Mouse (Mus musculus): ENCODE results near the gene Frmd4b. TPM values are rescaled to one million over a fixed set of nuclear protein-coding genes. Genes with fewer than 3 reads are reported as not detected.

Frmd4b gene
- polyA plus RNA-seq, 1 experiment from 2014 or later, result 16.9 TPM

DNA sequence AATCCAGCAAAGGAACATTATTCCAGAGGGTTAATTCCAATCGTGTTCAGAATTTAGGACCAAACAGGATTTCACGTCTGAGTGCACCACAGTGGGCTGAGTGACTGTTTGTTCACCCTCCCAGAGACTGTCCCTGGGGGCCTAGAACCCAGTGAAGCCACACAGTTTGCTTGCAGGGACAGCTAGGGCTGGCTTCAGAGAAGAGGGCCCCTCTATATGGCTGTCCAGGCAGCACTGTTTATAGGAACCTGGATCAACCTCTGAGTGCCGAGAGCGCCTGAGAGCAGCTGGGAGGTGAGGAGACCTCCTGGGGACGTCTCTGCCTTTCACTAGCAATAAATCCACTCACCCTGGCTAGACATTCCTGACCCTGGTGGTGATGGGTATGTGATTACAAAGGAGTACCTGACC, 278.1 kb downstream of the Frmd4b start:
- H3K36me3 ChIP-seq (replicated peaks), result no peaks in the 10 kb centered on the region
- no peaks in the 10 kb centered on the region for H3K27me3 ChIP-seq (replicated peaks; ENCODE audit: low read depth, poor library complexity, severe bottlenecking)
- H3K9me3 ChIP-seq, result no peaks in the 10 kb centered on the region
- no peak for DNase-seq (ENCODE audit: low spot score)
- peaks cover 18% of the 10 kb centered on the region for H3K4me1 ChIP-seq
- 0 out of 2 replicates have a peak overlapping the region, but pooled peaks have one; percentile 51 for H3K27ac ChIP-seq (replicated peaks)
- WGBS, result 21% methylated on average over 5 of the region's 5 CpGs
- no peak overlapping the region for H3K4me3 ChIP-seq

DNA sequence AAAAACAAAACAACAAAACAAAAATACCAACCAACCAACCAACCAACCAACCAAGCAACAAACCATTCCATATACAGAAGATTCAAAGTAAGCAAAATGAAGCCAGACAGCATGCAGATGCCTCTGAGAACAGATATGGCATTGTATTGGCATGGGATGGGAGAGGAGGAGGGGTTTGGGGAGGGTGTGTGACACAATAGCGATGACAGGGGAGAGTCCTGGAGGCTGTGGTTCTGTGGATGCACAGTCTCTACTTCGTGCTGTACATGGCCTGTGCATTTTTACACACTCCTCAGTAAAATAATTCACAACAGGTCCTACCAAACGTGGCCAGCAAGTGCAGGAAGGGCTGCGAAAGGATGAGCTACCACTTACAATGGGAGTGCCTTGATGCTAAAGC, 278.5 kb downstream of the Frmd4b start:
- no peak overlapping the region for H3K27ac ChIP-seq (replicated peaks)
- H3K27me3 ChIP-seq (replicated peaks; ENCODE audit: low read depth, poor library complexity, severe bottlenecking), result no peaks in the 10 kb centered on the region

DNA sequence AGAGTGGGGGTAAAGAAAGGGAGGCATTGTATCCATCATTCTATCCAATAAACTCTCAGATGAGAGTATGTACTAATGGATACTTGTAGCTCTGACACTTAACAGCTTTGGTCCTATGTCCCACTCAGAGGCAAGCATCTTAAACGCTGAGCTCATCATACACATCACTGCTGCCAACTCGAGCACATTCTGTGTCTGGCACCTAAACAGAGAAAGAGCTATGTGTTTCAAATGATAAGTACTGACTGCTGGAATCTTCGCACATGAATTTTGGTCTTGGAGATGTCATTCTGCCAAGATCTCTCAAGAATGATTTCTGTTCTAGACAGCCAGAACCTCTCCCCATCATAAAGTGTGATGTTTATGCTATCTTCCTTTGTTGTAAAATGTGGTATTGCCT, 284.0 kb downstream of the Frmd4b start:
- Histone ChIP-seq H3K36me3 (replicated peaks) (no peaks in the 10 kb centered on the region), H3K27ac (replicated peaks) (no peak overlapping the region), H3K9me3 (no peaks in the 10 kb centered on the region), H3K4me1 (no peaks in the 10 kb centered on the region), H3K27me3 (replicated peaks; ENCODE audit: low read depth, poor library complexity, severe bottlenecking) (no peaks in the 10 kb centered on the region), H3K4me3 (no peak overlapping the region)
- no peak for DNase-seq (ENCODE audit: low spot score)
- WGBS, result 84% methylated on average over 3 of the region's 3 CpGs

More for the DNA sequence above, 278.5 kb downstream of the Frmd4b start:
- no peaks in the 10 kb centered on the region for H3K36me3 ChIP-seq (replicated peaks)
- 47% methylated on average over 4 of the region's 4 CpGs for WGBS
- no peaks in the 10 kb centered on the region for H3K9me3 ChIP-seq
- peaks cover 18% of the 10 kb centered on the region for H3K4me1 ChIP-seq
- H3K4me3 ChIP-seq, result no peak overlapping the region
- no peak for DNase-seq (ENCODE audit: low spot score)

GRCm38 (mm10) chr6:97323951-97324350, 293.4 kb downstream of the Frmd4b start:
- peaks cover 2% of the 10 kb centered on the region; the same call in 1 of the 2 replicates for H3K4me1 ChIP-seq
- no peak overlapping the region for H3K27ac ChIP-seq (replicated peaks)
- H3K27me3 ChIP-seq (replicated peaks; ENCODE audit: low read depth, poor library complexity, severe bottlenecking), result no peaks in the 10 kb centered on the region
- no peak overlapping the region for H3K4me3 ChIP-seq
- WGBS, result 75% methylated on average over 4 of the region's 4 CpGs
- no peak for DNase-seq (ENCODE audit: low spot score)
- H3K9me3 ChIP-seq, result no peaks in the 10 kb centered on the region
- H3K36me3 ChIP-seq (replicated peaks), result peaks cover 27% of the 10 kb centered on the region

GRCm38 (mm10) chr6:97322126-97322525, 295.2 kb downstream of the Frmd4b start:
- no peaks in the 10 kb centered on the region for H3K27me3 ChIP-seq (replicated peaks; ENCODE audit: low read depth, poor library complexity, severe bottlenecking)
- H3K9me3 ChIP-seq, result no peaks in the 10 kb centered on the region
- WGBS, result 81% methylated on average over 12 of the region's 12 CpGs
- peaks cover 21% of the 10 kb centered on the region for H3K36me3 ChIP-seq (replicated peaks)
- H3K4me1 ChIP-seq, result peaks cover 8% of the 10 kb centered on the region
- no peak overlapping the region for H3K4me3 ChIP-seq
- no peak for DNase-seq (ENCODE audit: low spot score)
- no peak overlapping the region for H3K27ac ChIP-seq (replicated peaks)

GRCm38 (mm10) chr6:97321156-97321555, 296.2 kb downstream of the Frmd4b start:
- Histone ChIP-seq H3K27me3 (replicated peaks; ENCODE audit: low read depth, poor library complexity, severe bottlenecking) (no peaks in the 10 kb centered on the region), H3K36me3 (replicated peaks) (peaks cover 13% of the 10 kb centered on the region), H3K4me1 (peaks cover 8% of the 10 kb centered on the region), H3K4me3 (no peak overlapping the region), H3K27ac (replicated peaks) (no peak overlapping the region), H3K9me3 (no peaks in the 10 kb centered on the region)
- WGBS, result 60% methylated on average over 11 of the region's 11 CpGs
- DNase-seq (ENCODE audit: low spot score), result no peak

GRCm38 (mm10) chr6:97319081-97319480, 298.3 kb downstream of the Frmd4b start:
- Histone ChIP-seq H3K4me3 (no peak overlapping the region), H3K9me3 (no peaks in the 10 kb centered on the region), H3K27me3 (replicated peaks; ENCODE audit: low read depth, poor library complexity, severe bottlenecking) (no peaks in the 10 kb centered on the region), H3K27ac (replicated peaks) (no peak overlapping the region), H3K36me3 (replicated peaks) (peaks cover 6% of the 10 kb centered on the region), H3K4me1 (peaks cover 19% of the 10 kb centered on the region)
- WGBS, result 82% methylated on average over 4 of the region's 4 CpGs
- DNase-seq (ENCODE audit: low spot score), result no peak

DNA sequence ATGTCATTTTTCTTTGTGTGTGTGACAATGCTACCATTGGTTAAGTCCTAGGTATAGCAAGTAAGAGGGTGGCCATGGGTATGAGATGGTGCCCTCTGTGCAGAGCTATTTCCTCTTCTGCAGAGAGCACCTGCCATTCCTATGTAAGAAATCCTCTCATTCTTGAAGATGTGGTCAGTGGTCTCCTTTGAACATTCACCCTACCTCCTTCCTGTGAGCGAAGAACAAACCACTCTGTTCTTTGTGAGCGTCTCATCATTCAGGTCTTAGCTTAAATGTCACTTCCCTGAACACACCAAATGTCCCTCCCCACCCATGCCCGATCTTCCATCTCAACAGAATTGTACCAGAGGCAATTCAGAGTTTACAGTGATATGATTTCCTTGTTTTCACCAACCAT, 299.4 kb downstream of the Frmd4b start:
- Histone ChIP-seq H3K4me3 (no peak overlapping the region), H3K36me3 (replicated peaks) (peaks cover 6% of the 10 kb centered on the region), H3K9me3 (no peaks in the 10 kb centered on the region), H3K27me3 (replicated peaks; ENCODE audit: low read depth, poor library complexity, severe bottlenecking) (0 out of 2 replicates have a peak, but pooled peaks cover 3% of the 10 kb centered on the region), H3K4me1 (peaks cover 27% of the 10 kb centered on the region), H3K27ac (replicated peaks) (no peak overlapping the region)
- DNase-seq (ENCODE audit: low spot score), result no peak
- WGBS, result 89% methylated on average over 3 of the region's 3 CpGs

GRCm38 (mm10) chr6:97316716-97317115, 300.6 kb downstream of the Frmd4b start:
- Histone ChIP-seq H3K9me3 (no peaks in the 10 kb centered on the region), H3K36me3 (replicated peaks) (no peaks in the 10 kb centered on the region), H3K4me1 (peaks cover 40% of the 10 kb centered on the region), H3K27ac (replicated peaks) (no peak overlapping the region), H3K27me3 (replicated peaks; ENCODE audit: low read depth, poor library complexity, severe bottlenecking) (0 out of 2 replicates have a peak, but pooled peaks cover 3% of the 10 kb centered on the region), H3K4me3 (no peak overlapping the region)
- no peak for DNase-seq (ENCODE audit: low spot score)
- WGBS, result 81% methylated on average over 1 of the region's 1 CpGs

GRCm38 (mm10) chr6:97315311-97315710, 302.0 kb downstream of the Frmd4b start:
- WGBS, result 53% methylated on average over 3 of the region's 3 CpGs
- DNase-seq (ENCODE audit: low spot score), result no peak

DNA sequence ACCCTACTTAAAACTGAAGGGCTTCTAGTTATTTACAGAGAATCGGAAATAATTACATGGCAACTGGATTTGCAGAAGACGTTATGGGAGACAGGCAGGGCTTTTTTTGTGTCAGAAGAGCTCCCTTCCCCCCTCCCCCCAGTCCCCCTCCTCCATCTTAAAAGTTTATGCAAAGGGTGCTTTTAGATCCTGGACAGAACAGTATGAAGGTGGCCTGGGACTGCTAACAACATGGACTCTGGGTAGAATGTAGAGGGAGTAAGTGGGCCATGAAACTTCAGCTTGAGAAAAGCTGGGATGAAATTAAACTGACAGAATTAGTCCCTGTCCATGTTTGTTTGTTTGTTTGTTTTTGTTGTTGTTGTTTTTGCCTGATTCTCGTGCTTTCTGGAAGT, 304.8 kb downstream of the Frmd4b start:
- H3K9me3 ChIP-seq, result no peaks in the 10 kb centered on the region
- WGBS, result 11% methylated on average over 3 of the region's 3 CpGs

More at GRCm38 (mm10) chr6:97315311-97315710, 302.0 kb downstream of the Frmd4b start:
- H3K4me1 ChIP-seq, result peaks cover 53% of the 10 kb centered on the region
- no peak overlapping the region for H3K27ac ChIP-seq (replicated peaks)
- no peaks in the 10 kb centered on the region for H3K36me3 ChIP-seq (replicated peaks)
- no peaks in the 10 kb centered on the region for H3K9me3 ChIP-seq
- peaks cover 13% of the 10 kb centered on the region for H3K27me3 ChIP-seq (replicated peaks; ENCODE audit: low read depth, poor library complexity, severe bottlenecking)
- no peak overlapping the region for H3K4me3 ChIP-seq

GRCm38 (mm10) chr6:97311599-97312544, 305.5 kb downstream of the Frmd4b start:
- peaks cover 19% of the 10 kb centered on the region for H3K27me3 ChIP-seq (replicated peaks; ENCODE audit: low read depth, poor library complexity, severe bottlenecking)
- peak overlapping the region; percentile 81 for H3K27ac ChIP-seq (replicated peaks)
- 2% methylated on average over 33 of the region's 33 CpGs for WGBS
- peak overlapping the region; percentile 61 for H3K4me3 ChIP-seq
- peak; percentile 82 for DNase-seq (ENCODE audit: low spot score)
- peaks cover 11% of the 10 kb centered on the region for H3K36me3 ChIP-seq (replicated peaks)
- peaks cover 56% of the 10 kb centered on the region for H3K4me1 ChIP-seq
- H3K9me3 ChIP-seq, result no peaks in the 10 kb centered on the region

More for the DNA sequence above, 304.8 kb downstream of the Frmd4b start:
- peaks cover 11% of the 10 kb centered on the region for H3K36me3 ChIP-seq (replicated peaks)
- peaks cover 19% of the 10 kb centered on the region for H3K27me3 ChIP-seq (replicated peaks; ENCODE audit: low read depth, poor library complexity, severe bottlenecking)
- H3K4me1 ChIP-seq, result peaks cover 56% of the 10 kb centered on the region
- no peak for DNase-seq (ENCODE audit: low spot score)
- peak overlapping the region; percentile 81 for H3K27ac ChIP-seq (replicated peaks)
- peak overlapping the region; percentile 61 for H3K4me3 ChIP-seq

DNA sequence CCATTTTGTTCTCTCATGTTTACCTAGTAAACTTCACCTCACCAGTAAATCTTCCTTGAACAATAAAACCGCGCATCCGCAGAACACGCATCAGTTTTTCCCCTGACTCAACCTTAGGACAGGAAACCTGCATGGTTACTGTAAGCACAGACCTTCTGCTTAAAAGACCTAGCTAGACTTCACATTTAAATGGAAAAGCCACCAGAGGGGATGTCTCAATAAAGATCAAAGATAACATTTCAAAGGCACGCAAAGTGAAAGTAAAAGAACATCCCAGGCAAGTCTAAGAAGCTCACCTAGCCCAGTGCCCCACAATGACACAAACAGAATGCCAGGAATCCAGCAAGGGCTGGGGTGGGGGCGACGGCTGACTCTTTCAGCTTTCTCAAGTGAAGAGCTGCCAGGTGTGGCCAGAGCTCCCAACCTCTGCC, 306.4 kb downstream of the Frmd4b start:
- H3K36me3 ChIP-seq (replicated peaks), result peaks cover 20% of the 10 kb centered on the region
- DNase-seq (ENCODE audit: low spot score), result peak; percentile 39
- H3K4me3 ChIP-seq, result peak overlapping the region; percentile 61
- WGBS, result 42% methylated on average over 7 of the region's 7 CpGs
- peak overlapping the region; percentile 81 for H3K27ac ChIP-seq (replicated peaks)
- no peaks in the 10 kb centered on the region for H3K9me3 ChIP-seq
- peaks cover 19% of the 10 kb centered on the region for H3K27me3 ChIP-seq (replicated peaks; ENCODE audit: low read depth, poor library complexity, severe bottlenecking)
- peaks cover 63% of the 10 kb centered on the region for H3K4me1 ChIP-seq

All from embryonic facial prominence, embryonic 10.5 days (tissue).